Mouse (Mus musculus): ENCODE measurements around the gene Ly6c1. TPM values are rescaled to one million over a fixed set of nuclear protein-coding genes. Genes with fewer than 3 reads are reported as not detected.

Gene Ly6c1
- polyA plus RNA-seq (2017; shearing (Covaris generic)): 100 to 1,000 TPM in 1 of 2 experiments, 10 to 100 TPM in 1; 57.2 to 158 TPM

GRCm38 (mm10) chr15:75048642-75049261, at the start of gene Ly6c1:
Ly6c1 (minus strand) TSS chr15:75048830.

Other genes with a start within 250 kb of the Ly6c1 start
- not detected for gene Gml2, start 229.8 kb downstream of the Ly6c1 start, polyA plus RNA-seq (2017; shearing (Covaris generic))
- 1 to 10 TPM; 1.1 TPM for gene 2010109I03Rik, start 151.8 kb downstream of the Ly6c1 start, polyA plus RNA-seq (2017; shearing (Covaris generic))
- 1 to 10 TPM; 1.0 to 2.5 TPM for gene Ly6i, start 65.4 kb downstream of the Ly6c1 start, polyA plus RNA-seq (2017; shearing (Covaris generic))
- 1,000 to 10,000 TPM in 1 of 2 experiments, 100 to 1,000 TPM in 1; 865 to 2,179 TPM for gene Ly6a, start 50.8 kb downstream of the Ly6c1 start, polyA plus RNA-seq (2017; shearing (Covaris generic))
- 10 to 100 TPM; 24.8 to 30.2 TPM for gene Ly6c2, start 63.1 kb upstream of the Ly6c1 start, polyA plus RNA-seq (2017; shearing (Covaris generic))
- 1 to 10 TPM in 1 of 2 experiments, not detected in 1; 1.4 TPM for gene Ly6g, start 106.4 kb upstream of the Ly6c1 start, polyA plus RNA-seq (2017; shearing (Covaris generic))
- gene BC025446, start 167.5 kb upstream of the Ly6c1 start, polyA plus RNA-seq (2017; shearing (Covaris generic)): not detected
- gene Ly6f, start 219.6 kb upstream of the Ly6c1 start, polyA plus RNA-seq (2017; shearing (Covaris generic)): under 1 TPM in 1 of 2 experiments, not detected in 1; 0.20 TPM